Mouse (Mus musculus) cerebellum, adult 2 months (tissue): Measurements from ENCODE around the gene Lnpep.

Source experiments
- CTCF ChIP-seq: fragments of 200-500 bp; IDR thresholded peaks from 2 replicates; pipeline ENCODE4 v1.5.1; 2011; ENCODE audit warnings: low read depth, mild to moderate bottlenecking, control low read depth, low read length, moderate library complexity, borderline replicate concordance; ENCODE audit not compliant: insufficient read depth
- POLR2A ChIP-seq: fragments of 200-500 bp; IDR thresholded peaks from 2 replicates; pipeline ENCODE4 v1.6.1; 2011; ENCODE audit warnings: low read length, control low read depth, borderline replicate concordance; ENCODE audit not compliant: insufficient read depth

- no peak for TF ChIP-seq POLR2A
- no peak for TF ChIP-seq CTCF
Observed at GRCm38 (mm10) chr17:17592926-17593325, 31.9 kb downstream of the Lnpep start.
